Mouse (Mus musculus) neural tube, embryonic 12.5 days (tissue): Measurements from ENCODE around the gene Nap1l3. TPM values are rescaled to one million over a fixed set of nuclear protein-coding genes. Genes with fewer than 3 reads are reported as not detected.

Source experiments
- ATAC-seq: fragments of 200-750 bp; cut with Nextera tagmentation; 2 replicates; pipeline ENCODE4 v1.8.0; 2017; ENCODE audit warnings: low read depth, mild to moderate bottlenecking, moderate TSS enrichment, moderate library complexity; ENCODE audit not compliant: low FRiP score
- H3K27ac ChIP-seq: fragments of 300-500 bp; sonication (generic); 2 replicates; pipeline ENCODE4 v1.5.1; 2016
- H3K27me3 ChIP-seq: fragments of 300-500 bp; sonication (generic); replicated peaks from 2 replicates; pipeline ENCODE4 v1.6.1; 2016; ENCODE audit warnings: mild to moderate bottlenecking
- H3K36me3 ChIP-seq: fragments of 300-500 bp; sonication (generic); 2 replicates; pipeline ENCODE4 v1.6.1; 2016; ENCODE audit warnings: mild to moderate bottlenecking
- H3K4me1 ChIP-seq: fragments of 300-500 bp; sonication (generic); 2 replicates; pipeline ENCODE4 v1.6.1; 2016
- H3K4me2 ChIP-seq: fragments of 300-500 bp; sonication (generic); replicated peaks from 2 replicates; pipeline ENCODE4 v1.6.1; 2016; ENCODE audit warnings: mild to moderate bottlenecking
- H3K4me3 ChIP-seq: fragments of 300-500 bp; sonication (generic); 2 replicates; pipeline ENCODE4 v1.5.1; 2016
- H3K9ac ChIP-seq: fragments of 300-500 bp; sonication (generic); 2 replicates; pipeline ENCODE4 v1.6.1; 2016; ENCODE audit warnings: mild to moderate bottlenecking
- H3K9me3 ChIP-seq: fragments of 300-500 bp; sonication (generic); 2 replicates; pipeline ENCODE4 v1.6.1; 2016; ENCODE audit warnings: mild to moderate bottlenecking
- WGBS: fragments of 180-500 bp; shearing (Covaris S2); methylation state at CpG from one replicate; pipeline ENCODE4 v1.1.7; 2016; 5-methylcytosine and 5-hydroxymethylcytosine counted together
- polyA plus RNA-seq: library from polyadenylated mRNA; unstranded; fragments of >200 nt; fragmentation: Nextera tagmentation; extraction: Ambion mirVana; gene quantifications from 2 replicates; pipeline ENCODE4 v1.2.1, GENCODE M21; 2016

Gene Nap1l3
- 21.6 and 24.1 TPM in 2 replicates for polyA plus RNA-seq

- Histone ChIP-seq H3K4me1 (no peaks in the 10 kb centered on the region), H3K4me3 (peak within 1 kb of the TSS; percentile 52), H3K4me2 (peak within 1 kb of the TSS; percentile 56), H3K9ac (peak within 1 kb of the TSS; percentile 57), H3K27ac (peak within 1 kb of the TSS; percentile 26; the same call in 1 of the 2 replicates), H3K27me3 (no peaks in the 10 kb centered on the region), H3K9me3 (no peaks in the 10 kb centered on the region), H3K36me3 (no peaks in the 10 kb centered on the region)
- ATAC-seq, result peak; percentile 99
- 8% methylated on average over 39 of the region's 39 CpGs for WGBS
Measured at GRCm38 (mm10) chrX:122396781-122397581, at the start of gene Nap1l3. Gene Nap1l3, minus strand, starts transcription at chrX:122397401.

GRCm38 (mm10) chrX:122397652-122398051 lies 451 bp upstream of the Nap1l3 start:
- H3K9ac ChIP-seq, result no peak overlapping the region
- 22% methylated on average over 8 of the region's 8 CpGs for WGBS

More at GRCm38 (mm10) chrX:122397652-122398051, 451 bp upstream of the Nap1l3 start:
- ATAC-seq, result peak; percentile 14
- no peak overlapping the region for H3K27ac ChIP-seq
- no peaks in the 10 kb centered on the region for H3K4me1 ChIP-seq
- H3K4me3 ChIP-seq, result peak overlapping the region; percentile 52
- peak overlapping the region; percentile 56 for H3K4me2 ChIP-seq
- H3K9me3 ChIP-seq, result no peaks in the 10 kb centered on the region
- no peaks in the 10 kb centered on the region for H3K27me3 ChIP-seq
- H3K36me3 ChIP-seq, result no peaks in the 10 kb centered on the region
